Mouse (Mus musculus): ENCODE results near the gene Igfn1.

Gene Igfn1

DNA sequence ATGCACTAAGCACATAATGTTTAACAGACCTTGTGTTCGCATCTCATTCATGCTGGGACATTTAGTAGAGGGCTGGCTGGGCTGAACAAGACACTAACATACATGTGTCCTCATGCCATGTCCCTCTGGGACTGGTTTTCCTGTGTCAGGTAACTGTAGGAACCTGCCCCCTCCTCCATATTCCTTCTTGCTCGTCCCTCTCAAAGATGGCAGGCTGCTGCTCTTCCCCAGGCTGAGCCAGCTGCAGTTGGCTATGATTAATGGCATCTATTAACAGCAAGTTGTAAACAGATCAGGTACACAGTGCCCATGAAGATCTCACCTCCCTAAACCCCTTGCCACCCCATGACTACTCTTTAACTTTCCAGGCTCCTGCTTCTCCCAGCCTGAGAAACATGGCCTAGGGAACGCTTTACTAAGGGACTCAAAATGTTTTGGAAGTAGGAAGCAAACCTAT lies at the start of gene Igfn1:
Igfn1 (minus strand) TSS at position 51 of the 457 bp plus-strand sequence.
- no peak for DNase-seq (ENCODE audit: low read depth, low spot score)

GRCm38 (mm10) chr1:136055771-136056170 lies 49.6 kb upstream of the Igfn1 start:
- no peak for DNase-seq (ENCODE audit: low read depth, low spot score)

- no peak for DNase-seq (ENCODE audit: low read depth, low spot score)
These were observed 46.4 kb upstream of the Igfn1 start, which contains the start of gene Cacna1s for GRCm38 (mm10) chr1:136052547-136052946. Cacna1s (plus strand) TSS chr1:136052750.

DNA sequence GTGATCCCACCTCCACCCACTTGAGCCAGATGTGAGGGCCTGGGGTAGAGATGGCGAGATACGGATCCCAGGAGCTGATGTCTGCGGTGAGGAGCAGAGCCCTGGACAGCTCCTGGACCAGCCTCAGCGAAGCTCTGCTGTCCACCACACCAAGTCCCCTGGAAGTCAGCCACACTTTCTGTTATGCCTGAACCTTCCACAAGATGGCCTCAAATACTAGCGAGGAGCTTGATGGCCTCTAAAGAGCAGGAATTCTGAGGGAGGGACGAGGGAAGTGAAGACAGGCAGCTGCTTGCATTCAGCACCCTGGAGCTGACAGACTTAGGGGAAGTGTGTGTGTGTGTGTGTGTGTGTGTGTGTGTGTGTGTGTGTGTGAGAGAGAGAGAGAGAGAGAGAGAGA lies 45.3 kb upstream of the Igfn1 start:
- peak; percentile 55 for DNase-seq (ENCODE audit: low read depth, low spot score)

- DNase-seq (ENCODE audit: low read depth, low spot score), result no peak
These were observed 44.8 kb upstream of the Igfn1 start for GRCm38 (mm10) chr1:136051013-136051315.

DNA sequence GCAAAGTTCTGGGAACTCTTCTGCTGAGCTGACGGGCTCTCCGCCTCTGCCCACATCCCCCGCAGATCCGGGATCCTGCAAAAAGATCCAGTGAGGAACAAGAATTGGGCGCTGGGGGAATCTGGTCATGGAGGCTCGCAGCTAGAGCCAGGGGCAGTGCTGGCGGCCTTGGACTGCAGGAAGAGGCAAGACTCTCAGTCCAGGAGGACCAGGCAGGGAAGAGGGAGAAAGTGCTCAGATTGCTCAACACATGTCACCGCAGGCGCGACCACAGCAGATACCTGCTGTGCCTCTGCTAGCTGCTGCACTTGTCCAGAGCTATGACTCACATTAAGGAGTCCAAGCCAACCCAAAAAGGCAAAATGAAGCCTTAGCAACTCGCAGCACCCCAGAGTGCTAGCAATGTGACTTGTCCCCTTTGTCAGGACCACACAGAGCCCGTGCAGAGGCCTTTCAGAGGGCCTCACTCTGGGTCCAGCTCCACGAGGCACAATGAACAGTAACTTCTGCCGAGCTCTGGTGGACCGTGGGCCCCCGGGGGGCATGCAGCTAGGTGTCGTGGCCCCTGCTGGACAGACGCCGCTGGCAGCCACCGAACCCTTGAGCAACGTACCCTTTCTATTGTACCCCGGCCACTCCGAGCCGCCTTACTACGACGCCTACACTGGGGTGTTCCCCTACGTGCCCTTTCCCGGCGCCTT lies 44.3 kb upstream of the Igfn1 start, which contains the start of gene Ascl5:
Ascl5 (plus strand) TSS at position 493 of the 701 bp plus-strand sequence.
- DNase-seq (ENCODE audit: low read depth, low spot score), result no peak

- DNase-seq (ENCODE audit: low read depth, low spot score), result no peak
These were observed 41.8 kb upstream of the Igfn1 start for GRCm38 (mm10) chr1:136047894-136048293.

DNA sequence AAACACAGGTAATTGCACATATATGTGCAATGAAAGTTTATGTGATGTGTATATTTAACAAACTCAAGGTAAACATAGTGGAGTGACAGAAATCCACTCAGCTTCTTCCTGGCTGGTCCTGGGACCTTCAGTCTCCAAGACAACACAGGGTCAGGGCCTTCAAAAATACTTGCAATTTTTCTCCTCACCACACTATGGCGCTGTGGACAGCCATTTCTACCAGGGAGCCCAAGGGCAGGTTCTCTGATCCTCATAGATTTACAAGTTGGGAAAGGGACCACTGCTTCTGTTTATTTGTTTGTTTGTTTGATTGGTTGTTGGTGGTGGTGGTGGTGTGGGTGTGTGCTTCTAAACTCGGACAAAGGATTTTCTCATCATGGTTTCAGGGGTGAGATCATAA lies 41.3 kb upstream of the Igfn1 start:
- no peak for DNase-seq (ENCODE audit: low read depth, low spot score)

- no peak for DNase-seq (ENCODE audit: low read depth, low spot score)
These were observed 39.6 kb upstream of the Igfn1 start for GRCm38 (mm10) chr1:136045774-136046173.

DNA sequence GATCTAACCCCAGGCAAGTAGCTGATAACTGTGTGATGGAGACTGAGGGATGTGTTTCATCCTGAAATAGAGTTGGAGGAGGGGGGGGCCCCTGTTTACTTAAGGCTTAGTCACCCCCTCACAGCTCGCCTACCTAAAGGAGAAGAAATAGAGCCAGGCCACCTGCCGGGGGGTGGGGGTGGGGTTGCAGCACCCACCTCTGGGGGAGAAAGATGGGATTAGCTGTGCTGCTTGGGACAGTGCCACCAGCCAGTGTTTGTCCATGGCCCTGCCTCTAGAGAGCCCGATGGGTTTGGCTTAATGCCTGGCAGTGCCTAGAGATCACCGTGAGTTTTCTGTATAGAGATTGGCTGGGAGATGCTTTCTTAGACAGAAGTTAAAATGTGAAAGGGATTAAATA lies 34.7 kb upstream of the Igfn1 start:
- DNase-seq (ENCODE audit: low read depth, low spot score), result no peak

DNA sequence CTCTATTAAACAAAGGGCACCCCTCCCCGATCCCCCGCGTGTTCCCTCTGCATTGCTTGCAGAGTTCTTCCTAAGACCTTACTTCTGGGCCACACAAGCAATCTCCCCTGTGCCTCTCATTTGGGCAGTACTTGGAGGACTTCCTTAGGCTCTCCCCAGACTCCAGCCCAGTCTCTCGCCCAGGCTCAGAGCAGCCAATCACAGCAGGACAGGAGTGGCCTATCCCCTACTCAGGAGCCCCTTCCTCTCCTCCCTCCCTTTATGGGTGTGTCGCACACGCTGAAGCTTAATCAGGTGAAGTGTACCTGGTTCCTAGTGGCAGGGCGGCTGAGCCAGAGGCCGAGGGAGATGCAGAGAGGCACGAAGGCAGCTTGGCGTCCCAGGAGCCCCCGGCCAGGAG lies 34.3 kb upstream of the Igfn1 start:
- DNase-seq (ENCODE audit: low read depth, low spot score), result no peak

- no peak for DNase-seq (ENCODE audit: low read depth, low spot score)
These were observed 32.8 kb upstream of the Igfn1 start for GRCm38 (mm10) chr1:136038746-136039538.

DNA sequence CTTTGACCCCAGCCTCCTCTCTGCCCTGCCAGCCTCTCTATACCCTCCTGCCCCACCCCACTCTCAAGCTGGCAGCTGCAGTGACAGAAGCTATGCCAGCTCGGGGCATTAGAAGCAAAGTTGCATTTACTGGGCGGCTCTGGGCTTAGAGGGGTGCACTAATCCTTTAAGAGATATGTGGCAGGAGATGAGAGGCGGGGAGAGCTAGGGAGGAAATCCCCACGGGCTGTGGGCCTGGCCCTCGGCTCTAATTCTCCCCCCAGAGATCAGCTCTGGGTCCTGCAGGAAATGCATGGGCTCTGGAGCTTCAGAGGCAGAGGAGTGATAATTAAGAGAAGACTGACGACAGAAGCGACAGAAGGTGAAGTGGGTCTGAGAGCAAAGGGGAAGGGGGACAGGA lies 26.8 kb upstream of the Igfn1 start:
- DNase-seq (ENCODE audit: low read depth, low spot score), result peak; percentile 72

DNA sequence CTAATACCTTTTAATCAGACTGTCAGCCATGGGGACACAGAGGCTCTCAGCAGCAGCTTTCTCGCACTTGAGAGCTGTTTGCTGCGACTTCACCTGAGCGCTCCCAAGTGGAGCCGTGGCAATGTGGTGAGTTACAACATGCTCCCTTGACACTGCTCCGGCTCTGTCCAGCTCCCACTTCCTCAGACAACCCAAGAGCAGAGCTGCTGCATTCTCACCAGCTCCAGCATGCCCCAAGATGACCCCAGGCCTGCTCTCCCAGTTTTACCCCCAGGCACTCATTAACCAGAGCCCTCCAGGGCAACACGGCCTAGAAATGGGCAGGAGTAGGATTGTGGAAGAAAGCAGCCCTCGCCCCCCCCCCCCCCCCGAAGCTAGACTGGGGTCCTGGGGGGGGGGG lies 25.6 kb upstream of the Igfn1 start:
- DNase-seq (ENCODE audit: low read depth, low spot score), result no peak

GRCm38 (mm10) chr1:136030201-136030600 lies 24.1 kb upstream of the Igfn1 start:
- no peak for DNase-seq (ENCODE audit: low read depth, low spot score)

- DNase-seq (ENCODE audit: low read depth, low spot score), result no peak
These were observed 12.4 kb upstream of the Igfn1 start for GRCm38 (mm10) chr1:136018390-136019189.

DNA sequence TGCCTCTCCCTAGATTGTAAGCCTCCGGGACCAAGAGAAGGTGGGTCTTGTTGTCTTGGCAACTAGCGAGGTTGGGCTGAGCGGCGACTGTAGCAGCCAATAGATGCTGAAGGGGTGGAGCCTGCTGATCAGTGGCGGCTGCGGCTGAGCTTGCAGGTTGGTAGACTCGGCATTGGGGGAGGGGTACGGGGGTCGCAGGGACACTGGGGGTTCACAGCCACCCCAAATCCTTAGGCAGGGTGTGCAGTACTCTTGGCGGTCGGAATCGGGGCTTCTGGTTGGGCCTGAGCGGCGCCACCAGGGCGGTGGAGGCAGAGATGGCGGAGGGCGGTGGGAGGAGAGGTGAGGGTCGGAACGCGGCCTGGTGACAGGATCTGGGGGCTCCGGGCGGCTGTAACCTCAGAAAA lies 11.8 kb upstream of the Igfn1 start:
- DNase-seq (ENCODE audit: low read depth, low spot score), result peak; percentile 83

- DNase-seq (ENCODE audit: low read depth, low spot score), result no peak
These were observed 11.2 kb upstream of the Igfn1 start for GRCm38 (mm10) chr1:136017307-136017706.

GRCm38 (mm10) chr1:136014796-136015502 lies 8.8 kb upstream of the Igfn1 start:
- DNase-seq (ENCODE audit: low read depth, low spot score), result no peak

- DNase-seq (ENCODE audit: low read depth, low spot score), result no peak
These were observed 7.4 kb upstream of the Igfn1 start for GRCm38 (mm10) chr1:136013513-136013912.

- no peak for DNase-seq (ENCODE audit: low read depth, low spot score)
These were observed 4.1 kb upstream of the Igfn1 start for GRCm38 (mm10) chr1:136010247-136010646.

- no peak for DNase-seq (ENCODE audit: low read depth, low spot score)
These were observed 2.0 kb upstream of the Igfn1 start for GRCm38 (mm10) chr1:136008159-136008533.
